Mouse (Mus musculus) intestine, postnatal 0 days (tissue): Measurements from ENCODE around the gene Nudt22. TPM values are rescaled to one million over a fixed set of nuclear protein-coding genes. Genes with fewer than 3 reads are reported as not detected.
A peak's percentile ranks its signal among the peaks of the same experiment; 100 is the strongest.

Source experiments
- ATAC-seq: fragments of 200-750 bp; cut with Nextera tagmentation; 2 replicates; pipeline ENCODE4 v1.8.0; 2017; ENCODE audit warnings: mild to moderate bottlenecking, moderate TSS enrichment, moderate library complexity
- H3K27ac ChIP-seq: fragments of 300-500 bp; sonication (generic); 2 replicates; pipeline ENCODE4 v1.5.1; 2014; ENCODE audit warnings: mild to moderate bottlenecking, low read depth, low read length, moderate library complexity
- H3K27me3 ChIP-seq: fragments of 300-500 bp; sonication (generic); replicated peaks from 2 replicates; pipeline ENCODE4 v1.6.1; 2014; ENCODE audit warnings: low read length, mixed read lengths; ENCODE audit not compliant: control insufficient read depth, insufficient read depth
- H3K36me3 ChIP-seq: fragments of 300-500 bp; sonication (generic); 2 replicates; pipeline ENCODE4 v1.6.1; 2014; ENCODE audit warnings: mild to moderate bottlenecking, moderate library complexity; ENCODE audit not compliant: control insufficient read depth, insufficient read depth
- H3K4me1 ChIP-seq: fragments of 300-500 bp; sonication (generic); replicated peaks from 2 replicates; pipeline ENCODE4 v1.6.1; 2014; ENCODE audit warnings: antibody characterized with exemption, low read length, mixed read lengths; ENCODE audit not compliant: control insufficient read depth, insufficient read depth
- H3K4me2 ChIP-seq: fragments of 300-500 bp; sonication (generic); replicated peaks from 2 replicates; pipeline ENCODE4 v1.6.1; 2014; ENCODE audit warnings: low read depth, mild to moderate bottlenecking, moderate library complexity
- H3K4me3 ChIP-seq: fragments of 300-500 bp; sonication (generic); 2 replicates; pipeline ENCODE4 v1.5.1; 2014; ENCODE audit warnings: low read depth, low read length
- H3K9ac ChIP-seq: fragments of 300-500 bp; sonication (generic); 2 replicates; pipeline ENCODE4 v1.6.1; 2014; ENCODE audit warnings: mild to moderate bottlenecking, low read depth, low read length
- H3K9me3 ChIP-seq: fragments of 300-500 bp; sonication (generic); 2 replicates; pipeline ENCODE4 v1.6.1; 2016; ENCODE audit warnings: mixed run types; ENCODE audit not compliant: control insufficient read depth
- CTCF ChIP-seq: sonication (generic); IDR thresholded peaks from 2 replicates; pipeline ENCODE4 v1.5.1; 2016; ENCODE audit warnings: low read depth, mild to moderate bottlenecking, control low read depth, antibody characterized with exemption, moderate library complexity
- WGBS: fragments of 180-500 bp; shearing (Covaris S2); extraction: QIAGEN DNeasy Blood & Tissue Kit; methylation state at CpG from one replicate; pipeline ENCODE4 v1.1.7; 2014; 5-methylcytosine and 5-hydroxymethylcytosine counted together
- polyA plus RNA-seq: library from polyadenylated mRNA; unstranded; fragments of >200 nt; fragmentation: Nextera tagmentation; extraction: Ambion mirVana; gene quantifications from 2 replicates; pipeline ENCODE4 v1.2.1, GENCODE M21; 2015

Nudt22 gene
- polyA plus RNA-seq = 50.4 and 51.9 TPM in 2 replicates

DNA sequence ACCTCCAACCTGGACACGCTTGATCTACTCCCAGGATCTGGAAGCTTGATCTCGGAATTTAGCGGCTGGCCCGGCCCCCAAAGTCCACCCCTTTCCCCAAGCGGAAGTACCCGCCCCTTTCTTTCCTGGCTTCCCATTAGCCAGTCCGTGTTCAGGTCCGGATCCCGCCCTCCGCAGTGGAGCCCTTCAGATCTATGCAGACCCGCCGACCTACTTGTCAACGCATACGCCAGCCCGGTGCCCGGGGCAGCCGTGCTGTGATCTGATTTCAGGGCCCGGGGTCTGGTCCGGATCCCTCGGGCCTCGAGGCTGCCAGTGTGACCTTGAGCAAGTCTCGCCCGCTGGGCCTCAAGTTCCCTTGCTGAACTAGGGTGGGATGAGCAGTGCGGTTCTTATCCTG, at the start of gene Nudt22, which contains the start of gene Trpt1:
Nudt22 (minus strand) TSS at position 112 of the 400 bp plus-strand sequence.
Trpt1 (plus strand) TSS at position 126 of the 400 bp plus-strand sequence.
- Histone ChIP-seq H3K4me2 (peak within 1 kb of the TSS; percentile 74), H3K4me1 (peaks cover 13% of the 10 kb centered on the region; the same call in 1 of the 2 replicates), H3K9ac (peak within 1 kb of the TSS; percentile 47), H3K9me3 (no peaks in the 10 kb centered on the region), H3K27ac (peak within 1 kb of the TSS; percentile 74), H3K27me3 (no peaks in the 10 kb centered on the region), H3K4me3 (peak within 1 kb of the TSS; percentile 48), H3K36me3 (peaks cover 7% of the 10 kb centered on the region; the same call in 1 of the 2 replicates)
- under 1% methylated on average over 24 of the region's 24 CpGs for WGBS
- TF ChIP-seq CTCF = no peak
- ATAC-seq = peak; percentile 58

DNA sequence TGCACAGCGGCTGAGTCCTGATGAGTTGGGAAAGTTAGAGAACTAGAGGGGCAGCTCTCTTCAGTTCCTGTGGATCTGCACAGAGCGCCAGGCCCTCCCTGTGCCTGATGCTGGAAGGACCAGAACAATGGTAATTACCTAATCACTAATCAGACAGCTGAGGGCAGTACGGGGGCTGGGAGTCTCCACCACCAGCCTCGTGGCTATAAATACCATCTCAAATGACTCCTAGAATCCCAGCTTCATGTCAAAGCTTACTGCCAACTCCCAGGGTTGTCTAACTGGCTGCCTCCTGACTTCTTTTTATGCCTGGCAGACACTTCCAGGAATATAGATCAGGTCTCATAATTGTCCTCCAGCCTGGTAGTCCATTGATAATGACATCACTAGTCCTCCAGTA, 48.8 kb upstream of the Nudt22 start:
- WGBS = 41% methylated on average over 4 of the region's 4 CpGs
- no peak overlapping the region for H3K4me2 ChIP-seq

DNA sequence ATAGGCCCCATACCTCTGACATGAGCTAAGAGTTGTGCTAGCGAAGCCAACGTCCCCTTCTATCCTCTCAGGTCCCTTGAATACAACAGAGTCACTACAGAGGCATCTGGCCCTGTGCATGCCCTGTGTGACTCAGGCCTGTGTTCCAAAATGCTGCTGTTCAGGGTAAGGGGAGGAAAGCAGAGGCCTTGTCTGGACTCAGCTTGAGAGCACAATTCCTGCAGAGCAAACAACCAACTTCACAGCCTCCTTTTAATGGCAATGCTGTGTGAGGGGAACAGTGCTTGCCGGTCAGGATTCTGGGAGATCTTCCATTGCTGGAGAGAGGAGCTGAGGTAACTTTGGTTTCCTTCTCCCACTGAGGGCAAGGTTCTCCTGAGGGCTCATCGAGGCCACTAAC, 48.4 kb upstream of the Nudt22 start:
- Histone ChIP-seq H3K9me3 (no peaks in the 10 kb centered on the region), H3K4me3 (no peak overlapping the region), H3K4me1 (no peaks in the 10 kb centered on the region), H3K4me2 (no peak overlapping the region), H3K36me3 (no peaks in the 10 kb centered on the region), H3K27ac (no peak overlapping the region), H3K9ac (no peak overlapping the region), H3K27me3 (no peaks in the 10 kb centered on the region)
- no peak for ATAC-seq
- no peak for TF ChIP-seq CTCF
- WGBS = 56% methylated on average over 4 of the region's 4 CpGs

More for the DNA sequence above, 48.8 kb upstream of the Nudt22 start:
- Histone ChIP-seq H3K27ac (no peak overlapping the region), H3K9me3 (no peaks in the 10 kb centered on the region), H3K36me3 (no peaks in the 10 kb centered on the region), H3K9ac (no peak overlapping the region), H3K27me3 (no peaks in the 10 kb centered on the region), H3K4me1 (no peaks in the 10 kb centered on the region), H3K4me3 (no peak overlapping the region)
- ATAC-seq = no peak
- TF ChIP-seq CTCF = no peak

DNA sequence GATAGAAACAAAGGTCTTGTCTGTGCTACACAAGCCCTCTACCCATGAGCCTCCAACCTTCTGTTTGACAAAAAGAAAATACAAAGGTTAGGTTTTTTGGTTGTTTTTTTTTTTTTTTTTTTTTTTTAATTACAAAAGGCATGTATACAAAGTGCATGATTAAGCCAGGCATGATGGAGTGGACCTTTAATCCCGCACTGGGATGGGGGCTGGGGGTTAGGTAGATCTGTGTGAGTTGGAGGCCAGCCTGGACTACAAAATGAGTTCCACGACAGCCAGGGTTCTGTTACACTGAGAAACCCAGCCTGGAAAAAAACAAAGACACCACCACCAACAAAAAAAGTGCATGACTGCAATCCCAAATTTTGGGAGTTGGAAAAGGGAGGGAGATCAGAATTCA, 45.3 kb upstream of the Nudt22 start:
- ATAC-seq = no peak
- Histone ChIP-seq H3K9me3 (no peaks in the 10 kb centered on the region), H3K9ac (no peak overlapping the region), H3K4me2 (peak overlapping the region; percentile 75; the same call in 1 of the 2 replicates), H3K27me3 (no peaks in the 10 kb centered on the region), H3K4me1 (0 out of 2 replicates have a peak, but pooled peaks cover 5% of the 10 kb centered on the region), H3K27ac (no peak overlapping the region), H3K4me3 (no peak overlapping the region), H3K36me3 (no peaks in the 10 kb centered on the region)
- no peak for TF ChIP-seq CTCF
- WGBS = 93% methylated on average over 2 of the region's 2 CpGs

DNA sequence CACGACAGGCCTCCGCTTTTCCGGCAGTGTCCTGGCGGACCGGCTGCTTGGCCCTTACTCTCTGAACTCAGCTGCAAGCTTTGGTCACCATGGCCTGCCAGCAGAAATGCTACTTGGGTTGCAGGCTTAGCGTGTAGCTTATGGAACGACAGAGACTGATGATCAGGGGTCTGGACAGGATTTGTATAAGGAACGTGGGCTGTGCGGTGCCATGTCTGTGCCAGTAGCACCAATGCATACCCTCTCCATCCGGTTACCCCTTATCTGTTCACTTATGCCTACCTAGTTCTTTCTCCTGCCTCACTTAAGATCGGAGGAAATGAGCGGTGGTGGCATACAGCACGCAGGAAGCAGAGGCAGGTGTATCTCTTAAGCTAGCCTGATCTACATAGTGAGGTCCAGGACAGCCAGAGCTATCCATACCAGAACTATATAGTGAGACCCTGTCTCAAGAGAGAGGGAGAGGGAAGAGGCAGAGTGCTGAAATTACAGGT, 44.8 kb upstream of the Nudt22 start:
- WGBS = 20% methylated on average over 13 of the region's 13 CpGs
- Histone ChIP-seq H3K9ac (peak overlapping the region; percentile 55), H3K4me2 (peak overlapping the region; percentile 75), H3K36me3 (no peaks in the 10 kb centered on the region), H3K27me3 (no peaks in the 10 kb centered on the region), H3K4me3 (peak overlapping the region; percentile 51), H3K9me3 (no peaks in the 10 kb centered on the region), H3K27ac (peak overlapping the region; percentile 74; the same call in 1 of the 2 replicates), H3K4me1 (0 out of 2 replicates have a peak, but pooled peaks cover 5% of the 10 kb centered on the region)
- TF ChIP-seq CTCF = no peak
- no peak for ATAC-seq

DNA sequence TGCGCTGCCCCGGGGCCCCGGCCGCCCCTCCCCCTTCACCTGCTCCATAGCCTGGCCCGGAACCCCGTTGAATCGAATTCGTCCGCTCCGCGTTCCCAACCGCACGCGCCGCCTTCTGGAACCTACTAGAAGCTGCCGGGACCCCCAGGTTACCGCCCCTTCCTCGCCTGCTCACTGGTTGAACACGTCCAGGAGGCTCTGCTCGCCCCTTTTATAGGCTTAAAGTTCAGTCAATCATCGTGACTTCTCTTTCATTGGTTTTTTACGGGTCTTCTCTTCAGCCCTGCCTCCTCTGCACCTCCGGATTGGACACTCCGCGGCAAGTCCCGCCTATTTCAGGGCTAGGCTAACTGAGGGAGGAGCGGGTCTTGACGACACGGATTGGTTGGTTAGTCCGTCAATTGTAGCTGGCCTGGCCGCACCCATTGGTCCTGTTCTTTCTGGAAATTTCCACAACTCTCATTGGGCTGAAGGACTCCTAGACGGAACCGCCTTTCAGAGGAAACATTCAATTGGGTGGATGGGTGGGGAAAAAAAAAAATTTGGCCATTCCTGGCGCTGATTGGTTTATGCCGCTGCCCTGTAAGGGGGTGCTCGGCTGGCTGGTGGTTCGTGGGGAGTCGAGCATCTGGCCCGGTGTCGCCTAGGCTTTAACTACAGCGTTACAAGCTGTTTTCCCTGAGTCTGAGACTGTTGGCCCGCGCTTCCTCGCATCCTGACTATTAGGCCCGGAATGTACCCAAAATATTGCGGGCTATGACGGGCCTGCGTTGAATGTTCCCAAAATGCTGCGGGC, 44.1 kb upstream of the Nudt22 start, which contains the start of gene Stip1:
Stip1 (minus strand) TSS at position 127 of the 796 bp plus-strand sequence.
- peak; percentile 99 for ATAC-seq
- H3K9me3 ChIP-seq = no peaks in the 10 kb centered on the region
- 0 out of 2 replicates have a peak, but pooled peaks cover 5% of the 10 kb centered on the region for H3K4me1 ChIP-seq
- peak; percentile 69 for TF ChIP-seq CTCF
- peak within 1 kb of the TSS; percentile 74 for H3K27ac ChIP-seq
- H3K36me3 ChIP-seq = peaks cover 4% of the 10 kb centered on the region; the same call in 1 of the 2 replicates
- H3K9ac ChIP-seq = peak within 1 kb of the TSS; percentile 87
- under 1% methylated on average over 49 of the region's 49 CpGs for WGBS
- H3K4me2 ChIP-seq = peak within 1 kb of the TSS; percentile 87
- no peaks in the 10 kb centered on the region for H3K27me3 ChIP-seq
- H3K4me3 ChIP-seq = peak within 1 kb of the TSS; percentile 96
